Mouse (Mus musculus): ENCODE measurements around the gene Impdh2. TPM values are rescaled to one million over a fixed set of nuclear protein-coding genes. Genes with fewer than 3 reads are reported as not detected.
A peak's percentile ranks its signal among the peaks of the same experiment; 100 is the strongest.

The Impdh2 gene
- total and polyA plus RNA-seq, 3 experiments = 405 to 485 (median 483) TPM

DNA sequence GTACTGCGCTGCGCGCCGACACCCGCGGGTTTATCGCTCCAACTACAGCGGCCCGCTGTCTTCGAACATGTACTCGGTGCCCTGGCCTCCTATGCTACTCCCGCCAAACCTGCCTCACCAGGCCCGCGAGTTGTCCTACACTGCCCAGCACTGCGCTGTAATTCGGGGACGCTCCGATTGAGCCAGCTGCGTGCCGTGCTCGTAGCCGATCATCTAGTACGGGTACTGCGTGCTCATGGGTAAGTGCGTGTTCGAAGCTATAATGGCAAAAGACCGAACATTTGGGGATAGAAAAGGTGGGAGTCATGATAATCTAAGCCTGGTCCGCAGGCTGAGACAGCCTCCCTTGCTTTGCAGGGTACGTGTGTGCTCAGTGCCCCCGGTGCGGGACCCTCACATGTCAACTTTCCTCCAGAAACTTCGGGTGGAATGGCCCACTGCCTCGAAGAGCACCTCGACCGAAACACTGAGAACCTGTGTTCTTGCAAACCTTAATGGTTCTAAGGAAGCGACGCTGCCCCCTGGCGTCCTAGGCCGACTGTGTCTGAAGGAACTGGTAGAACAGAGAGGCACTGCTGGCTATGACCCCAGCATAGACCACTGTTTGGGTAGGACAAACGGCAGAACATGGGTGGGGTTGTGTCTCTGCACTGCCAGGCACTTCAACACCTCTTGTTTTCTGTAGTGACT lies 10.3 kb downstream of the Impdh2 start:
- Histone ChIP-seq H3K27me3 (replicated peaks) (no peaks in the 10 kb centered on the region), H3K4me1 (ENCODE audit: control insufficient read depth in 1 of 2, insufficient read depth in 2 of 2) (peaks cover 7 to 22% of the 10 kb centered on the region in 2 experiments), H3K4me3 (replicated peaks in 1 of 3; ENCODE audit: low read depth in 2 of 3, low read length in 2 of 3, poor library complexity in 1 of 3) (peak overlapping the region; percentile 87 to 95 (median 90)), H3K79me2 (replicated peaks; ENCODE audit: control insufficient read depth, extremely low read depth, insufficient read depth, poor library complexity, severe bottlenecking) (0 out of 2 replicates have a peak, but pooled peaks cover 3% of the 10 kb centered on the region), H3K9ac (ENCODE audit: insufficient read depth, low read depth) (peak overlapping the region; percentile 74), H3K9me3 (replicated peaks; ENCODE audit: low read length) (no peaks in the 10 kb centered on the region), H3K4me2 (ENCODE audit: insufficient read depth, low read depth, poor library complexity, severe bottlenecking) (peak overlapping the region; percentile 65), H3K36me3 (replicated peaks in 1 of 2; ENCODE audit: control insufficient read depth in 1 of 2, insufficient read depth in 1 of 2, low read length in 1 of 2) (peaks cover 39 to 56% of the 10 kb centered on the region in 2 experiments), H3K27ac (ENCODE audit: insufficient read depth, low read depth) (peak overlapping the region; percentile 74)
- in situ Hi-C loops (cut with MboI; ENCODE audit: low pct_ligation_motif_present, low pct_unique_long_range_greater_than_20kb, low sequenced_read_pairs) (no loop called here), dilution Hi-C loops (cut with MboI; ENCODE audit: extremely low pct_ligation_motif_present, extremely low pct_unique_long_range_greater_than_20kb, low sequenced_read_pairs) (no loop called here)
- DNase-seq (ENCODE audit: extremely low read depth) = peak; percentile 91
- TF ChIP-seq USF2 (conservative IDR thresholded peaks at IDR 0.05; ENCODE audit: low read depth, low read length) (no peak), CHD2 (IDR thresholded peaks at IDR 0.05; ENCODE audit: low read length) (peak; percentile 7; the same call in 1 of the 2 replicates), MEF2A (IDR thresholded peaks at IDR 0.05; ENCODE audit: borderline replicate concordance, low read depth, low read length) (no peak), CTCF (conservative IDR thresholded peaks at IDR 0.05 in 1 of 2, IDR thresholded peaks at IDR 0.05 in 1 of 2; ENCODE audit: low read depth in 2 of 2, low read length in 2 of 2) (peak; percentile 50 to 80), IRF4 (IDR thresholded peaks at IDR 0.05; ENCODE audit: low read depth, low read length) (0 out of 2 replicates have a peak, but pooled peaks have one; percentile 34), SMC3 (IDR thresholded peaks at IDR 0.05; ENCODE audit: low read depth, low read length) (peak; percentile 73), POLR2AphosphoS2 (IDR thresholded peaks at IDR 0.05; ENCODE audit: low read depth, low read length) (0 out of 2 replicates have a peak, but pooled peaks have one; percentile 19), UBTF (IDR thresholded peaks at IDR 0.05; ENCODE audit: low read depth, low read length) (no peak), POLR2A (IDR thresholded peaks at IDR 0.05; ENCODE audit: low read depth, low read length) (peak; percentile 25; the same call in 1 of the 2 replicates), RCOR1 (conservative IDR thresholded peaks at IDR 0.05; ENCODE audit: low read depth, low read length) (no peak), ELF1 (IDR thresholded peaks at IDR 0.05; ENCODE audit: low read depth, low read length) (peak; percentile 28; the same call in 1 of the 2 replicates), MAX (IDR thresholded peaks at IDR 0.05; ENCODE audit: low read length) (peak; percentile 24; the same call in 1 of the 2 replicates), RAD21 (IDR thresholded peaks at IDR 0.05; ENCODE audit: low read depth, low read length) (peak; percentile 49)

DNA sequence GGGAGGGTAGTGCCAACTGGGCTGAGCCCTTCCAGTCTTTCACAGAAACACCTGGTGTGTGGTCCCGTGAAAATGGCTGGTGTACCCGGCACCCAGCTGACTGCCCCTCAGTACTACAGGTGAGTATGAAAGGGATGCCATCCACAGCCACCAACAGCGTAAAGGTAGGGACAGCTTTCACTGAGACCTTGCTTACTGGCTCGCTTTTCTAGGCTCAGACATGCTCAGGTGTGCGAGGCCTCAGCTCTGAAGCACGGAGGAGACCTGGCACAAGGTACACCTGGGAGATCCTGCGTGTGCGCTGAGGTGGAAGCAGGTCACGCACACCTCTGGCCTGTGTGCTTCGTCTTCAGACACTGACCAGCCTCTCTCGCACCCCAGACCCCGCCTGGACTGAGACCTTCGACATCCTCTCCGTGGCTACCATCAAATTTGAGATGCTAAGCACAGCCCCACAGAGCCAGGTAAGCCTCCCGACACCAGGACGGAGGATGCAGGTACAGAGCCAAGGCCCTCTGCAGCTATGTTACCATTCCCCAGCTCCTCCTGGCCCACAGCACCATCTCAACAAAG lies 11.4 kb downstream of the Impdh2 start:
- Histone ChIP-seq H3K4me1 (ENCODE audit: control insufficient read depth in 1 of 2, insufficient read depth in 2 of 2) (peaks cover 3 to 12% of the 10 kb centered on the region in 2 experiments; a peak in 3 of 4 replicates), H3K36me3 (replicated peaks in 1 of 2; ENCODE audit: control insufficient read depth in 1 of 2, insufficient read depth in 1 of 2, low read length in 1 of 2) (peaks cover 39 to 59% of the 10 kb centered on the region in 2 experiments), H3K4me2 (ENCODE audit: insufficient read depth, low read depth, poor library complexity, severe bottlenecking) (no peak overlapping the region), H3K27ac (ENCODE audit: insufficient read depth, low read depth) (no peak overlapping the region), H3K9ac (ENCODE audit: insufficient read depth, low read depth) (no peak overlapping the region), H3K27me3 (replicated peaks) (no peaks in the 10 kb centered on the region), H3K79me2 (replicated peaks; ENCODE audit: control insufficient read depth, extremely low read depth, insufficient read depth, poor library complexity, severe bottlenecking) (0 out of 2 replicates have a peak, but pooled peaks cover 3% of the 10 kb centered on the region), H3K4me3 (replicated peaks in 1 of 3; ENCODE audit: low read depth in 2 of 3, low read length in 2 of 3, poor library complexity in 1 of 3) (no peak overlapping the region), H3K9me3 (replicated peaks; ENCODE audit: low read length) (no peaks in the 10 kb centered on the region)
- in situ Hi-C loops (cut with MboI; ENCODE audit: low pct_ligation_motif_present, low pct_unique_long_range_greater_than_20kb, low sequenced_read_pairs) (no loop called here), dilution Hi-C loops (cut with MboI; ENCODE audit: extremely low pct_ligation_motif_present, extremely low pct_unique_long_range_greater_than_20kb, low sequenced_read_pairs) (no loop called here)
- DNase-seq (ENCODE audit: extremely low read depth) = no peak
- TF ChIP-seq PAX5 (IDR thresholded peaks at IDR 0.05; ENCODE audit: low read length) = no peak
- TF ChIP-seq JUN (IDR thresholded peaks at IDR 0.05; ENCODE audit: insufficient read depth, low read depth, low read length) = no peak
- TF ChIP-seq MXI1 (IDR thresholded peaks at IDR 0.05; ENCODE audit: low read depth, low read length) = no peak
- TF ChIP-seq POLR2AphosphoS2 (IDR thresholded peaks at IDR 0.05; ENCODE audit: low read depth, low read length) = no peak
- TF ChIP-seq ZMIZ1 (IDR thresholded peaks at IDR 0.05; ENCODE audit: low read depth, low read length) = no peak
- TF ChIP-seq MYC (IDR thresholded peaks at IDR 0.05; ENCODE audit: low read depth, low read length) = no peak
- no peak for TF ChIP-seq ETS1 (conservative IDR thresholded peaks at IDR 0.05; ENCODE audit: low read depth, low read length)
- TF ChIP-seq USF1 (IDR thresholded peaks at IDR 0.05; ENCODE audit: low read depth, low read length) = no peak
- TF ChIP-seq TCF12 (IDR thresholded peaks at IDR 0.05; ENCODE audit: low read depth, low read length) = no peak
- TF ChIP-seq IRF4 (IDR thresholded peaks at IDR 0.05; ENCODE audit: low read depth, low read length) = no peak
- no peak for TF ChIP-seq KAT2A (IDR thresholded peaks at IDR 0.05; ENCODE audit: insufficient replicate concordance, low read length)
- TF ChIP-seq SIN3A (IDR thresholded peaks at IDR 0.05; ENCODE audit: low read length) = no peak
- TF ChIP-seq EP300 (IDR thresholded peaks at IDR 0.05; ENCODE audit: low read length) = no peak
- no peak for TF ChIP-seq MEF2A (IDR thresholded peaks at IDR 0.05; ENCODE audit: borderline replicate concordance, low read depth, low read length)
- no peak for TF ChIP-seq USF2 (conservative IDR thresholded peaks at IDR 0.05; ENCODE audit: low read depth, low read length)
- TF ChIP-seq ELF1 (IDR thresholded peaks at IDR 0.05; ENCODE audit: low read depth, low read length) = no peak
